Mouse (Mus musculus) myocyte (in vitro differentiated cells): Measurements from ENCODE around the gene Ccni. TPM values are rescaled to one million over a fixed set of nuclear protein-coding genes. Genes with fewer than 3 reads are reported as not detected.

Source experiments
- H3K27me3 ChIP-seq: one replicate; pipeline ENCODE4 v1.6.1; 2011; ENCODE audit not compliant: control insufficient read depth, insufficient read depth, insufficient read length
- H3K36me3 ChIP-seq: one replicate; pipeline ENCODE4 v1.6.1; 2011; ENCODE audit not compliant: control insufficient read depth, insufficient read depth
- H3K4me2 ChIP-seq: one replicate; pipeline ENCODE4 v1.6.1; 2011; ENCODE audit warnings: low read depth, control low read depth
- H3K4me3 ChIP-seq: one replicate; pipeline ENCODE4 v1.5.1; 2011; ENCODE audit warnings: mild to moderate bottlenecking, control low read depth, moderate library complexity
- H3K79me2 ChIP-seq: one replicate; pipeline ENCODE4 v1.6.1; 2011; ENCODE audit not compliant: control insufficient read depth, insufficient read depth
- H3ac ChIP-seq: one replicate; pipeline ENCODE4 v1.6.1; 2011; ENCODE audit not compliant: control insufficient read depth, insufficient read length
- CEBPB ChIP-seq: IDR thresholded peaks from 2 replicates; pipeline ENCODE4 v1.6.1; 2011; ENCODE audit warnings: mild to moderate bottlenecking, moderate library complexity; ENCODE audit not compliant: poor library complexity, insufficient read depth, severe bottlenecking
- E2F4 ChIP-seq: IDR thresholded peaks from one replicate; pipeline ENCODE4 v1.6.1; 2011; ENCODE audit warnings: mild to moderate bottlenecking, control low read depth, moderate library complexity; ENCODE audit not compliant: insufficient read depth
- MAX ChIP-seq: IDR thresholded peaks from one replicate; pipeline ENCODE4 v1.6.1; 2011; ENCODE audit warnings: low read depth, mild to moderate bottlenecking, control low read depth
- MYOD1 ChIP-seq, 3 experiments: IDR thresholded peaks; one replicate each; pipeline ENCODE4 v1.6.1; 2011; ENCODE audit warnings: control low read depth in 2 of 3, low read depth in 2 of 3, mild to moderate bottlenecking in 2 of 3, moderate library complexity in 1 of 3; ENCODE audit not compliant: insufficient read length in 2 of 3, control insufficient read depth in 1 of 3
- MYOG ChIP-seq, 3 experiments: IDR thresholded peaks; one replicate each; pipeline ENCODE4 v1.6.1; 2011; ENCODE audit warnings: control low read depth in 2 of 3, low read depth in 2 of 3, mild to moderate bottlenecking in 2 of 3; ENCODE audit not compliant: insufficient read length in 2 of 3, control insufficient read depth in 1 of 3, insufficient read depth in 1 of 3
- POLR2A ChIP-seq: IDR thresholded peaks from one replicate; pipeline ENCODE4 v1.6.1; 2011; ENCODE audit warnings: low read depth, mild to moderate bottlenecking, control low read depth, moderate library complexity; ENCODE audit not compliant: insufficient read length
- POLR2AphosphoS2 ChIP-seq: IDR thresholded peaks from one replicate; pipeline ENCODE4 v1.6.1; 2011; ENCODE audit warnings: low read depth, control low read depth; ENCODE audit not compliant: insufficient read length
- REST ChIP-seq: IDR thresholded peaks from one replicate; pipeline ENCODE4 v1.6.1; 2011; ENCODE audit warnings: mild to moderate bottlenecking, control low read depth, moderate library complexity; ENCODE audit not compliant: insufficient read depth, insufficient read length
- SRF ChIP-seq: IDR thresholded peaks from one replicate; pipeline ENCODE4 v1.6.1; 2011; ENCODE audit warnings: low read depth; ENCODE audit not compliant: control insufficient read depth, insufficient read length
- TCF12 ChIP-seq: IDR thresholded peaks from one replicate; pipeline ENCODE4 v1.6.1; 2011; ENCODE audit warnings: mild to moderate bottlenecking, control low read depth; ENCODE audit not compliant: poor library complexity, insufficient read depth, severe bottlenecking
- TCF3 ChIP-seq: IDR thresholded peaks from one replicate; pipeline ENCODE4 v1.6.1; 2011; ENCODE audit warnings: low read depth, control low read depth; ENCODE audit not compliant: insufficient read length
- USF1 ChIP-seq: IDR thresholded peaks from one replicate; pipeline ENCODE4 v1.6.1; 2011; ENCODE audit warnings: low read depth, mild to moderate bottlenecking, control low read depth, moderate library complexity
- polyA plus RNA-seq: library from polyadenylated mRNA; unstranded; fragments of >200 nt; fragmentation: generic; extraction: Trizol; gene quantifications from one replicate; pipeline ENCODE4 v1.2.1, GENCODE M21; 2012; ENCODE audit warnings: missing spikeins

The Ccni gene
- polyA plus RNA-seq, 1 experiment, result 132 TPM

DNA sequence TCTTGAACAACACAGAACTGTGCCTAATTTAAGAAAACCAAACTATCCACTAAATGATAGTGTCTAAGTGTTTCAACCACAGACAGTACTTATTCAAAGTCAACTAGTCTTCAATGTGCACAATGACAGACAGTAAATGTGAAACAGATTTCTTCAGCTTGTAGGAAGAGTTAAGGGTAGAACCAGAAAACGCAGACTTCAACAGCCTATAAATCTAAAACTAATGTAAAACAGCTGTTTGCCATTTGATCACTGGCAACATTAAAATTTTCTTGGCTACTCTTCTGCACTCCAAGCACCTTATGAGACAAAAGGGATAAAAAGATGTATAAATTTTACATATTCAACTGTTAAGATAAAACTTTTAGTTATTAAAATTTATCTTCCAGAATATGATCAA lies 5.1 kb downstream of the Ccni start:
- H3K4me2 ChIP-seq, result no peak overlapping the region
- no peak overlapping the region for H3K4me3 ChIP-seq
- peaks cover 22% of the 10 kb centered on the region for H3K36me3 ChIP-seq
- H3K79me2 ChIP-seq, result peaks cover 67% of the 10 kb centered on the region
- TF ChIP-seq POLR2A, result no peak
- no peaks in the 10 kb centered on the region for H3K27me3 ChIP-seq
- H3ac ChIP-seq, result no peak overlapping the region

DNA sequence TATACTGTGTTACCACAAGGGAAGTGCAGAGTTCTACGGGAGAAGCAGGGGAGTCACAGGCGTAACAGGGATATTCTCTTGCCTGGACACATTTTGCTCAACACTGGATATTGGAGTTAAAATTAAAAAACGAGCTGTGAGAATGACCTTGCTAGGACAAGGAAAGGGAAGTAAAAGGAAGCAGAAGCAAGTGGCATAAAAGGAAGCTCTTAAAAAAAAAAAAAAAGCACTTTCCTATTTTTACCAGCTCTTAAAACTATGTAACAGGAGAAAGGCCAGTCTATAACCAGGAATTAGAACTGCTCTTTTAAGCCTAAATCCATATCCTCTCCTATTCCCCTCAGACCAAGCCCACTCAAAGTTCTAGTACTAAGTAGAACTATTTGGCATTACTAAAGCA lies 8.1 kb downstream of the Ccni start:
- H3K36me3 ChIP-seq, result peaks cover 26% of the 10 kb centered on the region
- no peak overlapping the region for H3K4me3 ChIP-seq
- TF ChIP-seq TCF3, result no peak
- TF ChIP-seq POLR2AphosphoS2, result no peak
- no peak for TF ChIP-seq CEBPB
- TF ChIP-seq SRF, result no peak
- no peak for TF ChIP-seq USF1
- TF ChIP-seq MYOG (IDR thresholded peaks at IDR 0.05; ENCODE audit: control insufficient read depth in 1 of 3, insufficient read depth in 1 of 3, insufficient read length in 2 of 3, low read depth in 2 of 3), result no peak
- TF ChIP-seq E2F4, result no peak
- no peak for TF ChIP-seq POLR2A
- no peak for TF ChIP-seq TCF12
- TF ChIP-seq REST, result no peak
- TF ChIP-seq MYOD1 (IDR thresholded peaks at IDR 0.05; ENCODE audit: control insufficient read depth in 1 of 3, insufficient read length in 2 of 3, low read depth in 2 of 3), result no peak
- TF ChIP-seq MAX, result no peak
- no peaks in the 10 kb centered on the region for H3K27me3 ChIP-seq
- H3ac ChIP-seq, result no peak overlapping the region
- no peak overlapping the region for H3K4me2 ChIP-seq
- H3K79me2 ChIP-seq, result peaks cover 58% of the 10 kb centered on the region

DNA sequence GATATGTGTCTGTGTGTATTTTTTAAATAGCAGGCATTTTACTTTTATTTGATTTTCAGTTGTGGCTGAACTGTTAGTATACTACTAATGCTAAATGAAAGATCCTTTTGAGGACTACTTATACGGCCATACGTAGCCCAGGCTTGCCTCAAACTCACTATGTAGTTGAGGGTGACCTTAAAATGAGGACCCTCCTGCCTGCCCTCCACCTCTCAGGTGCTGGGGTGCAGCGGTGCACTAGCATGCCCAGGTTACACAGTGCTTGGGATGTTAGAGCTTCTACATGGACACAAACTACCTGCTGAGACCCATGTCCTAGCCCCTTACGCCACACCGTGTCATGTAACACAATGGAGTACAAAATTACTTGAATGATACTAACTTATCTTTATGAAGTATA lies 15.9 kb downstream of the Ccni start:
- Histone ChIP-seq H3ac (no peak overlapping the region), H3K79me2 (peaks cover 42% of the 10 kb centered on the region), H3K4me2 (no peak overlapping the region), H3K36me3 (peaks cover 48% of the 10 kb centered on the region), H3K27me3 (no peaks in the 10 kb centered on the region), H3K4me3 (no peak overlapping the region)
- TF ChIP-seq E2F4 (no peak), POLR2A (no peak), TCF3 (no peak), POLR2AphosphoS2 (no peak), MYOG (IDR thresholded peaks at IDR 0.05; ENCODE audit: control insufficient read depth in 1 of 3, insufficient read depth in 1 of 3, insufficient read length in 2 of 3, low read depth in 2 of 3) (no peak), CEBPB (no peak), USF1 (no peak), SRF (no peak), MYOD1 (IDR thresholded peaks at IDR 0.05; ENCODE audit: control insufficient read depth in 1 of 3, insufficient read length in 2 of 3, low read depth in 2 of 3) (no peak), MAX (no peak), REST (no peak), TCF12 (no peak)

DNA sequence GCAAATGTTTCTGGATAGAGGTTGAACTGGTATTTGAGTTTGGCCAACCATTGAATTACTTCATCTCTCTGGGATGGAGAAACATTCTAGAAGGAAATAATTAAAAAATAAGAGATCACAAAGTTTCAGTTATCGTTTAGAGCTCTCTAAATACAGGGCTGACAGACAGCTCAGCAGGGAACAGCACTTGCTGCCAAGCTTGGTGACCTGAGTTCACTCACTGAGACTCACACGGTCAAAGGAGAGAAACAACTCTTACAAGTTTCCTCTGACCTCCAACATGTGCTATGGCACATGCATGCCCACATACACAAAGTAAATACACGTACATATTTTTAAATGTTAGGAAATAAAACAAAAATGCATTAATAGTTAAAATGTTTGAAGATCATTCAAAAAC lies 16.7 kb downstream of the Ccni start:
- no peaks in the 10 kb centered on the region for H3K27me3 ChIP-seq
- H3K79me2 ChIP-seq, result peaks cover 40% of the 10 kb centered on the region
- no peak overlapping the region for H3K4me3 ChIP-seq
- H3K36me3 ChIP-seq, result peaks cover 52% of the 10 kb centered on the region
- TF ChIP-seq POLR2A, result no peak
- TF ChIP-seq CEBPB, result no peak
- no peak for TF ChIP-seq REST
- no peak for TF ChIP-seq SRF
- TF ChIP-seq E2F4, result no peak
- TF ChIP-seq POLR2AphosphoS2, result no peak
- TF ChIP-seq MYOG (IDR thresholded peaks at IDR 0.05; ENCODE audit: control insufficient read depth in 1 of 3, insufficient read depth in 1 of 3, insufficient read length in 2 of 3, low read depth in 2 of 3), result no peak
- TF ChIP-seq MAX, result no peak
- no peak for TF ChIP-seq TCF12
- TF ChIP-seq MYOD1 (IDR thresholded peaks at IDR 0.05; ENCODE audit: control insufficient read depth in 1 of 3, insufficient read length in 2 of 3, low read depth in 2 of 3), result no peak
- no peak for TF ChIP-seq TCF3
- no peak overlapping the region for H3ac ChIP-seq
- no peak overlapping the region for H3K4me2 ChIP-seq

DNA sequence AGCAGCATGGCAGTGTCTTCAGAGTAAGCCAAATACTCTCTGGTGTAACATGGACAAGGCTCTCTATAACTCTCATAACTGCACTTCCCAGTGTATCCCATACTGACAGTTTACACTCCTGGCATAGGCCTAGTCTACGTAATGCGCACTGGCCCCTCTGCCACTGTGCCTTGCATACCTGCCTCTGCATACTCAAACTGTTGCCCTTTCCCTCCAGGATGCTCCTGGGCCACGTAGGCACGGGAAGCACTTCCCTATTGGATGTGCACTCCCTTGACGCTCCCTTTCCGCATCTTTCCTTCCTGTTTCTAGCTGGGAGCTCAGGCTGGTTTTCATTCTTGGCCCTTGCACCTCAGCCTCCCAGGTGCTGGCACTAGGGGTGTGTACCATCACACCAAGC lies 21.7 kb downstream of the Ccni start:
- H3K36me3 ChIP-seq, result peaks cover 42% of the 10 kb centered on the region
- no peak overlapping the region for H3ac ChIP-seq
- H3K4me2 ChIP-seq, result no peak overlapping the region
- H3K27me3 ChIP-seq, result no peaks in the 10 kb centered on the region
- no peaks in the 10 kb centered on the region for H3K79me2 ChIP-seq
- no peak overlapping the region for H3K4me3 ChIP-seq
- peak; percentile 44 for TF ChIP-seq POLR2A
- TF ChIP-seq USF1, result no peak
- TF ChIP-seq TCF3, result no peak
- TF ChIP-seq MYOD1 (IDR thresholded peaks at IDR 0.05; ENCODE audit: control insufficient read depth in 1 of 3, insufficient read length in 2 of 3, low read depth in 2 of 3), result no peak
- peak; percentile 91 for TF ChIP-seq POLR2AphosphoS2
